Mouse (Mus musculus): ENCODE results near the gene Grk2.
A peak's percentile ranks its signal among the peaks of the same experiment; 100 is the strongest.

The Grk2 gene

DNA sequence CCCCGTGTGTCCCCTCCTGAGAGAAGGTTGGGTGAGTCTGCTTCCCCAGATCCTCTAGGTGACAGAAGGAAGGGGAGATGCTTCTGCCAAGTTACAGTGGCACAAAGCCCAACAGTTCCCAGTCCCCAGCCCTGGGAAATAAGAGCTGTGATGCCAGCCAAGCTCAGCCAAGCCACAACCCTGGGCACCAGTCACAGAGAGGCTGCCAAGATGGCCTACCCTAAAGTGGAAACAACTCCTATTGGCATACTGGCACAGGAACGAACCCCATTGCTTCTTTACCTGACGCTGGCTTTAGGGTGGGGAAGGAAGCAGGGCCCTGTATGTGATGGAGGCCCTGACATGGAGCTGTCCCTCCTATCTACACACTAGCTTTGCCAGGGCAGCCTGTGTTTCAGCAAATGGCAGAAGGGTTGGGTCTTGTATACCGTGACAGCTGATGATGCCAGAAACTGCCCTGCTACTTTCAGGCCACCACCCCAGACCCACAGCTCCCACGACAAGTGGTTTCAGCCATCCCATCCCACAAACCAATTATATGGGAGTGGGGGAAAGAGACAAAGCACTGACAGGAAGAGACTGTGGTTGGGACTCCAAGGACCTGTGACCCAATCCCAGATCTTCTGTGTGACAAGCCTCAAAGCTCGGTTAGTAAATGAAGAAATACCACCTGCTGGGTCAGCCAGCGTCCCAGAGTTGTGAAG, 2.9 kb downstream of the Grk2 start:
- DNase-seq = no peak

DNA sequence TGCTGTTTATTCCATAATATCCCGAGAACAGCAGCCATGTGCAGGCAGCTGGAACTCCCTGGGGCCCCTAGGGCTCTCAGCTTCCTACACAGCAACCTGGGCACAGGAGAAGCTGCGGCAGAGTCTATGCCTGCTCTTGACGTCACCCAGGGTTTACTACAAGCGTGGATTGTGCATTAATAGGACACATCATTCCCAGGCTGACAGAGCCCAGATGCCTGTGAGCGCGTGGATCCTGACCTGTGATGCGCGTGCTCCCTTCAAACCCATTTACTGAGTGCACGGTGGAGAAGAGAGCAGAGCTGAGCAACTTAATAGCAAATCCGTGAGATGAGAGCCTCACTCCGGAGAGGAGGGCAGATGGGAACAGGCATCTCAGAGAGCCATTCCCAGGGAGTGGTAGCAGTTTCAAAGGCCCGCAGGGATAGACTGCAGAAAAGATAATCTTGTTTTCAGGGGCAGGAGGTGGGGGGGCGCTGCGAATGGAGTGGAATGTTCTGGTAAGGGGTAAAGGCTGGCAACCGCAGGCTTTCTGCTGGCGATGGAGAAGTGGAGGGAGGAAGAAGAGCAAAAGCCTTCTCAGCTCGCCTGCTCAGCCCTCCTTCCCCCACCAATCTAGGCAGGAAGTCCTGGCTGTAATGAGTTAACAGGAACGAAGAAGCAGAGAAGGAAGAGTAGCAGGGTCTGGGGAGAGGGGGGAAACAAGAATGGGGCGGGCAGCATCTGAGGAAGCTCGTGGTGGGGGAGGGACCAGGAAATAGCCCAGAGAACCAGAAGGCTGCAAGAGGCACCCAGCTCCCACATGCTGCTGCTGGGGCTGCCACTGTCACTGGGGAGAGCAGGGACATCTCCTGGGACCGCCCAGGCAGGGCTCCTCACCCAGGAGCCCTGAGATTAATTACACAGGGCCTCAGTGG, 4.0 kb downstream of the Grk2 start:
- no peak for DNase-seq

GRCm38 (mm10) chr19:4300852-4301734, 4.9 kb downstream of the Grk2 start:
- no peak for DNase-seq

- DNase-seq = no peak
Observed at GRCm38 (mm10) chr19:4300271-4300704, 5.7 kb downstream of the Grk2 start.

- no peak for DNase-seq
Observed at GRCm38 (mm10) chr19:4299574-4300270, 6.3 kb downstream of the Grk2 start.

DNA sequence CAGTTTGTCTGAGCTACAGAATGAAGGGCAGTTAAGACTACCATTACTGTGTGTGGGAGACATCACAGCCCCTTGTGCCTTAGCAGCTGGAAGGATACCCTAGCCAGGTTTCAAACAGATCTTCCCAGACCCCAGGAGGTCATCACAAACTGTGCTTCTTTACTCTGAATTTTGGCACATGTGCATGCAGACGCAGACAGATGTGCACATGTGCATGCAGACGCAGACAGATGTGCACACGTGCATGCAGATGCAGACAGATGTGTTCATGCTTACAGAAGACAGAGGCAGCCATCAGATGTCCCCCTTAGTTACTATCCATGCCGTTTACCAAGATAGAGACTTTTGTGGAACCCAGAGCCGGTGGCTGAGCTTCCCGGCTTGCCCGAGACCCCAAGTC, 6.9 kb downstream of the Grk2 start:
- no peak for DNase-seq

DNA sequence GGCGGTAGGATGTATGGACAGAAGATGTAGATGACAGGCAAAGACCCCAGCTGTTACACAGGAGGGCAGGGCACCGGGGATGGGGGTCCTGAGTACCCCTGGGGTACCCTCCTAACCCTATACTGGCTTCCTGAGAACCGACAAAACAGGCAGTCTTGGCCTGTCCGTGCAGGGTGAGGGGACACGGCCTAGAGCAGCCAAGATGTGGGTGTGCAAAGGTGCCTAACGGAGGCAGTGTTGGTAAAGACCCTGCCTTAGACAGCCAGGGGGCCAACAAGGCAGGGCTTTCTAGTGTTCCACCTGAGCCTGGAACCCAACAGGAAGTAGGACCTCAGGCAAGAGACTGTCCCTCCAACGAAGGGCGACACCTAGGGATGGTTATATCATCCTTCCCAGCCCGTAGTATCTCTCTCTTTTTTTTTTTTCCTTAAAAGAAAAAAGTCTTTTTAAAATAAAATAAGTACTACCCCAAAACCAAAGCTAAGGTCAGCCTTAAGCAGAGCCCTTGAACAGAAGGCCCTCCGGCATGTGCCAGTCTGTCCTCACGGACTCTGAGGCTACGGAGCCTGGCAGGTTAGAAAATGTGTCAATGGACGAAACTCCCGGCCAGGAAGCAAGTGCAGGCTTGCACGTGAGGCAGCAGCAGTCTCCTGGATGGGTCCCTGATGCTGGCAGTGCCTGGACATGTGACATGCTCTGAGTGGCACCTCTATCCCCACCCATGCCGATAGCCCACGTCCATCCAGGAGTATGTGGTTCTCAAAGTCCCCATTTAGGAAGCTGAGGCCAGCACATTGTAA, 7.5 kb downstream of the Grk2 start:
- no peak for DNase-seq

DNA sequence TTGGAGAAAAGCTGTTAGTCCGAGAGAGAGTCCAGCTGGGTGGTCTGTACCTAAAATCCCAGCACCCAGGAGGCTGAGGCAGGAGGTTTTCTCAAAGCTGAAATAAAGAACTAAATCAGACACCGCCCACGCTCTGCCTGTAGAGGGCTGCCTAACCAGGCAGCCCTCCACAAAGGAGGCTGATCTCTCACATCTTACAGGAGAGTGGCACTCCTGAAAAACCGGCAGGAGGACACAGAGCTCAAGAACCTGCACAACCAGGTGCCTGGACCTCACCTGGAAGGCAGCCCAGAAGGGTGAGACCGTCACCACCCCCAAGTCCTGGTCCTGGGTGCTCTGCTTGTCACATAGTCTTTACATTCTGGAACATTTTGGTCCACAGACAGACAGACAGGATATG, 8.2 kb downstream of the Grk2 start:
- DNase-seq = no peak

DNA sequence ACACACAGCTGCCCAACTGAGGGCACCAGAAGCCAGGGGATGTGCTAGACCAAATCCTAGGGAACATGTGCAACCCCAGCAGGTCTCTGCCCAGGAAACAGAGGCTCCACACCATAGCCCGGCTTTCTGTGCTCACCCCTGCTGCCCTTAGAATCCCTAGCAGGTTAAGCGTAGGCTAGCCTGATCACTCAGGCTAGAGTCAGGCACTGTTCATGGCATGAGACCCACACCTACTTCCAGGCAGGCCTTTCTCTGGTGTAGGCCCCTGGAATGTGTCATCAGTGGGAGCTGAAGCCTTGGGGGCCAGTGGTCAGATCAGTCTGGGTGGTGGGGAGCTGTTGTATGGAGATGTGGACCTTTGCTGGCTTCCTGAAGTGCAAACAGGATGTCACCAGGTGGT, 9.4 kb downstream of the Grk2 start:
- DNase-seq = no peak

GRCm38 (mm10) chr19:4295391-4295790, 10.6 kb downstream of the Grk2 start:
- DNase-seq = no peak

DNA sequence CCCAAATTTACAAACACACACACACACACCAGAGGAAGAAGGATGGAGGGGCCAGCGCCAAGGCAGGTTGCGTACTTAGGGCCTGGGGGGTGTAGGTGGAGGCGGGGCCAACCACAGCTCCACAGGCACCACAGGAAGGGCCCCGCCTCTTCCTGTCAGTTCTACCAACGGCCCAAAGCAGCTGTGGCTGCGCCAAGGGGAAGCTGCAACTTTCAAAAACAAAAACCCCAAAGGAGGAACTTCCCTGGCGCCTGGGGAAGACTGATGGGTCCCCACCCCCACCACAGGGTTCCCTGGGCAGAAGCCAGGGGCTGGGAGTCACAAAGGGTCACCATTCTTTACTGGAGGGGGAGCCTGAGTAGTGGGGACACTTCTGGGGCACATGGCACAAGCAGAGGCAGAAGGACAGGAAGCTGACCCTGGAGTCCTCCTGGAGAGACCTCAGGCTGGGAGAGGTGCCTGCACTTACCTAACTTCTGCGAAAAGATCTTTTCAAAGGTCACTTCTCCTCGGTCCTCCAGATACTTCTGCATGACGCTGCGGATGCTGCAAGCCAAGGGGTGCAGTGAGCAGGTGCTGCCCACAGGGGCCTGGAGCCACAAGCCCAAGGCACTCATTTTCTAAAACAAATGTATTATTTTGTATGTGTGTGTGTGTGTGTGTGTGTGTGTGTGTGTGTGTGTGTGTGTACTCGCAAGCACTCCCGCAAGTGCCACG, 11.5 kb downstream of the Grk2 start:
- DNase-seq = peak; percentile 66 to 74

DNA sequence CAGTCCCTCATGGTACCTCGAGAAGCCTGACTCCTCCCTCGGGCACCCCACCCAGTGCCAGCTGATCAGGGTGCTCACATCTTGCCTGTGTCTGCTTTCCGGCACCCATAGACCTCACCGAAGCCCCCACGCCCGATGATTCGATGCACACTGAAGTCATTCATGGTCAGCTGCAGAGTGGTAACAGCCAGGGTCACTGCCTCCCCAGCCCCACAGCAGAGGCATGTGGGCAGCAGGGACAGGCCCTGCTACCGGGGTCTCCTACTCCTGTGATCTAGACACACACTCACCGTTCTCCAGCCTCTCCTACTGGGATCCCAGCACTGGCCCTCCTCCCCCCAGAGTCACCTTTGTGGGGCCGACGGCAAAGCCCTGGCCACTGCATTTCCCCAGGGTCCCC, 14.9 kb downstream of the Grk2 start:
- no peak for DNase-seq

GRCm38 (mm10) chr19:4290749-4291148, 15.3 kb downstream of the Grk2 start:
- DNase-seq = no peak

- no peak for DNase-seq
Observed at GRCm38 (mm10) chr19:4283653-4284052, 22.4 kb downstream of the Grk2 start.

GRCm38 (mm10) chr19:4282898-4283553, 23.0 kb downstream of the Grk2 start, which contains the start of gene Ankrd13d:
TSS of gene Ankrd13d (minus strand) at chr19:4283137.
- DNase-seq = peak; percentile 81 to 85

GRCm38 (mm10) chr19:4280425-4280824, 25.6 kb downstream of the Grk2 start:
- DNase-seq = no peak

- DNase-seq = no peak
Observed at GRCm38 (mm10) chr19:4279487-4279886, 26.5 kb downstream of the Grk2 start.

GRCm38 (mm10) chr19:4270972-4271371, 35.0 kb downstream of the Grk2 start:
- no peak for DNase-seq

DNA sequence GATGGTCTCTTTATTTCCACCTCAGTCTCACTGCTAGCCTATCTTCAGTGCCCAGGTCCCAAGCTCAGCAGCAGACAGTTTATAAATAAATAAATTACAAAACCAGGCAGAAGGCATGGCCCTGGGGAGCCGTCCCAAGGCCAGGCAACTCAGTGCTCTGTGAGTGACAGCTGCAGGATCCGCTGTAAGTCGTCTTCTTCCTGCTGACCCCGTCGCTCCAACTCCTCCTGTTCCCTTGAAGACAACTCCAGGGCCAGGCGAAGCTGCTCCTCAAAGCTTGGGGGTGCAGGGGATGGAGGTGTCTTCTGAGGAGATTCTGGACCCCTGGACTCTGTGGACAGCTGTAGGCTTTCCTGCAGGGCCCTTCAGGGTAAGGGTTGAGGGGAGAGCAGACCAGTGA, 35.8 kb downstream of the Grk2 start:
- DNase-seq = no peak
